Mouse (Mus musculus) kidney, adult 9 months (tissue): Measurements from ENCODE around the gene Dnajc17.

Source experiments
- DNase-seq: peaks from one replicate; pipeline ENCODE4 v3.0.0; 2022

The Dnajc17 gene

DNA sequence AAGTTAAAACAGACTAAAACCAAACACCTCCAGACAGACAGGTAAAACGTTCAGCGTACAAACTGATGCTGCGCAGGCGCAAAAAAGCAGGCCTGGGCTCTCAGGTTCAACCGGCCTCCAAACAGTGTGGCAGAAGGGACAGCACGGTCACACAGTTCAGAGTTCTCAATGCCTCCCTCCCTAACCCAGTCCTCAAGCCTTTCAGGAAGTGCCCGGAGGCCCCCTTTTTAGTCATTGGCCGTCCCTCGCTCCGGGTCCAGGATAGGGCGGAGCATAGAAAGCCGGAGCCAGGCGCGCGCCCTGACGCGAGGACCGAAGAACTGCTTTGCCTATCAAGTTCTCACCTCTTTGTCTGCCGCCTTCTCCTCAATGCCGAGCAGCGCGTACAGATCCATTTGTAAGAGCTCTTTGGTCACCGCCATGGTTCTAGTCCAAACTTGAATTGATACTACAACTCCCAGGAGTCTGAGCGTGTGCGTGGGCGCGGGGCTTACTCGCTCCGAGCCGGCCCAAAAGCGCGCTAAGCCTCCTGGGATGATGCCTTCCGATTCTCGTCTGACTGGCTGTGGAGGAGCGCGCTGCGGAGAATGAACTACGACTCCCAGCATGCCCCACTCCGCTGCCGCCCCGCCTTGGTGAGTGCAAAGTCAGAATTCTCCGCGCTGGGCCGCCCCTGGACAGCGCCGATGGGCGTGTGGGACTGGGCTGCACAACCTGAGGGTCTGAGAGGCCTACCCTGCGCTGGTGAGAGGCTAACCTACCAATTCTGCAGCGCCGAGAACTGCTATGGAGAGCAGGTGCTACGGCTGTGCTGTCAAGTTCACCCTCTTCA lies at the start of gene Dnajc17, which contains the start of gene Zfyve19:
Gene Dnajc17, minus strand, starts transcription at position 452 of the 832 bp plus-strand sequence.
Gene Zfyve19, plus strand, starts transcription at position 274 of the 832 bp plus-strand sequence.
- peak; percentile 97 for DNase-seq

GRCm38 (mm10) chr2:119254976-119255375 lies 46.4 kb upstream of the Dnajc17 start:
- DNase-seq = no peak

DNA sequence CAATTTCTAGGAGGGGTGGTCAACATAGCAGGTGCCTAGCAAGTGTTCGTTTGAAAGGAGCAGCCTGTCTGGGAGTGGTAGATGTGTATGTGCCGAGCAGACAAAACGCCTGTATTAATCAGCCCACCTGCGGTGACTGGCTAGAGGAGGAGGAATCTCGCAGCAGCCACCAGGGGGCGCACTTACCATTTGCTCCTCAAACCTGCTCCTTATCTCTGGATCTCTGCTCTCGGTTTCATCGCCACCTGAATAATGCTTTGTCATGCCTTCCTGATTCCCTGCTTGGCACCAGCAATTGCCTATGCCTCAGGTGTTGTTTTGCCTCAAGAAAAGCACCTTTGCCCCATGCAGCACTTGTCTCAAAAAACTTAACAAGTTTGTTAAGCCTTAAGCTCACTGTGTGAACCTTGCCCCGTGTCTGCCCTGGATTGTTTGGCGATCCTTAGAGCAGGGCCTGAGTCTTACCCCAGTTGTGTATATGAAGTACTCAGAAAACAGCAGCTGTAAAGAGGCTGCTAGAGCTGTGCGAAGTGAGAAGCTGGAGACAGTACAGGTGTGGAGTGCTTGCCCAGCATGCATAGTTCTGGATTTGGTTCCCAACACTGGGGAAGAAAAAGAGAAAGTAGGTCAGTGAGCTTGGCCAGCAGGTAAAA lies 42.4 kb upstream of the Dnajc17 start:
- DNase-seq = peak; percentile 95

DNA sequence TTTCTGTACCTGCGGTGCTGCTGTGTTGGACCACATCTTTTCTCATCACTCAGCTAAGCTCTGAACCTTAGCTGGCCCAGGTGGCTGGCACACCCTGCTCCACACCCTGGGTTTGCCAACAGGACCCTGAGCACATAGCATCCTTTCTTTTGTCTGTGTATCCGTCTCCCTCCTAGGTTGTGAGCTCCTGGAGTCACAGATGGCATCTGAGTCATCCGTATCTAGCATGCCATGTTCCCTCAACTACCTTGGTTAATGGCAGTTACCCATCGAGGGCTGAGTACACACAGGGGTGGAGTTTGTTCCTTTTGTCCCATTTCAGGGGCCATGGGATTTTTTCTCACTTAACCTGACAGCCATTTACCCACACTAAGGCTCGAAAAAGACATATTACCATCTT lies 41.8 kb upstream of the Dnajc17 start:
- DNase-seq = no peak

GRCm38 (mm10) chr2:119249592-119250061 lies 41.0 kb upstream of the Dnajc17 start:
- peak; percentile 57 for DNase-seq

GRCm38 (mm10) chr2:119247904-119248303 lies 39.3 kb upstream of the Dnajc17 start:
- no peak for DNase-seq

DNA sequence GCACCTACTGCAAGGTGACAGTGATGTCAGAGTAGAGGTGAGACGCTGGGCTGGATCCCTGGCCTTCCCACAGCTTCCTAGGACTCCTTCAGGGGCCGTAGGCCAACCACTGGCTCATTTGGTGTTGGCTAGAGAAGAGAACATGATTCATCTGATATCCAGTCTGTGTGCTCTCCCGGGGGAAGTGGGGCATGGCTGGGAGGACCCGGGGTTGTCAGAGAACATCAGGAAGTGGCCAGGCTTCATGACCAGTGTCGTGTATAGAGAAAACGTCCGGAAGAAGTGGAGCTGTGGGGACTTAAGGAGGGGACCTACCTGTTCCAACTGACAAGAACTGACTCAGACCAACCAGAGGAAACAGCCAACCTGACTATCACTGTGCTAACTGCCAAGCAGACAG lies 36.7 kb upstream of the Dnajc17 start:
- no peak for DNase-seq

DNA sequence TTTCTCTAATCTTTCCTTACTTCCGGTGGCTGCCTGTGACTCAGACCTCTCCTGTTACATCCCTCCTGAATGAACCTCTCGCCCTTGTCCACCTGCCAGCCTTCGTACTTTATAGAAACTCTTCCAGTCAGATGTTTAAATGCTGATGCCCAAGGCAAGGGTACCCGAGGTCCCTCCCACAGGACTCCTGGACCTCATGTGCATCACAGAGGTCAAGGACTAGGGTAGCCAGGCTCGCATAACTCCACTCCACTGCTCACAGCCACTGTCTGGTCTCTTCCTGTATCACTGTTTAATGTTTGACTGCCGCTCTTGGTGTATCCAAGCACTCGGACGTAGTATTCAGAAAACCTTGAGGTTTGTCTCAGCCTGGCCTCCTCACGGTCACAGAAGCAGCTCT lies 34.0 kb upstream of the Dnajc17 start:
- peak; percentile 78 for DNase-seq

DNA sequence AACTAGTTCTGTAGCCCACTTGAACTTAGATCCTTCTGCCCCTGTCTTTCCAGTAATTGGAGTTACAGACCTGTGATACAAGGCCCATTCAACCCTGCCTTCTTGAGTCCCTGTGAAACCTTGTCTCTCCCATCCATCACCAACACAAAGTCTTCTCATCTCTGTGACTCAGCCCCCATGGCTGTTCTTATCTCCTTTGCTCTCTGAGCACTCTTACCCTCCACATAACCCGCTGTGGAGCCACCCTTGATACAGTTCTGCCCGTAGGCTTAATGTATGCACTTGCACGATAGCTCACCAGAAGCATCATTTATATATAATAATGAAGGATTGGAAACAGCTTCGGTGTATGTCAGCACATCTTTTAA lies 32.2 kb upstream of the Dnajc17 start:
- no peak for DNase-seq

DNA sequence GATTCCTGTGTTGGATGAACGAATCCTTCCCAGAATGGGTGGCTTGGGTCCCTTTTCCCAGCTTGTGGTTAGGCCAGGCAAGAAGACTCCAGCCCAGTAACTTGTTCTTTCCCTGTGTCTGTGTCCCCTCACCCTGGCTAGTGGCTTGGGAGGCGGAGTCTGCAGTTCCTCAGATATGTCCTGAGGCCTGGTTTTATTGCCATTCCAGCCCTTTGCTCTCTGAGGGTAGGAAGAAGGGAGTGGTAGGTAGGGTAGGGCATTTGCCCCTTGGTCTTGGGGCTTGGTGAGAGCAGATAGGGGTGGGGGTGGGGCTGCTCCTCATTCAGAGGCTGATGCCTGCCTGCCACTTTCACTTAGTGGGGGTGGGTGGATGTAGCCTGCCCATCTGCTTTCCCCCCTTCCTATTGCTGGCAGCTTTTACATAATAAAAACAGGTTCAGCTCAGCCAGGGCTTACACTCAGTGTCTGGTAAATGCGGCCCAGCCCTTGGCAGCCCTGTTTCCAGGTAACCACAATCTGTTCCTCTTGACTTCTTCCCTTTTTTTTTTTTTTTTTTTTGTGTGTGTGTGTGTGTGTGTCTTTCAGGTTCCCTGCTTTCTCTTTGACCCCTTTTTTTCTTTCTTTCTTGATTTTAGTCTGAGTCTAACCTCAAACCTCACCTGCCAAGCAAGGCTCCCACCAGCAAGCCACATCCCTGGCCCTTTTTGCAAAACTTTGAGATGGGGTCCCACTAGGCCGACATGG lies 31.7 kb upstream of the Dnajc17 start:
- no peak for DNase-seq

- peak; percentile 50 for DNase-seq
These were observed 30.1 kb upstream of the Dnajc17 start for GRCm38 (mm10) chr2:119238671-119239070.

DNA sequence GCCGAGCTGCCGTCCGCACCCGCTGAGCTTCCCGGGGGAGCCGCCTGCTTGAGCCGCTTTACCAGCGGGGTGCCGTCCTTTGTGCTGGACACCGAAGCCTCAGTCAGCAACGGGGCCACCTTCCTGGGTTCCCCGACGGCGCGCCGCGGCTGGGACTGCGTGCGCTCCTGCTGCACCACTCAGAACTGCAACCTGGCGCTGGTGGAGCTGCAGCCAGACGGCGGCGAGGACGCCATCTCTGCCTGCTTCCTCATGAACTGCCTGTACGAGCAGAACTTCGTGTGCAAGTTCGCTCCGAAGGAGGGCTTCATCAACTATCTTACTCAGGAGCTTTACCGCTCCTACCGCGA lies 29.3 kb upstream of the Dnajc17 start:
- DNase-seq = no peak

DNA sequence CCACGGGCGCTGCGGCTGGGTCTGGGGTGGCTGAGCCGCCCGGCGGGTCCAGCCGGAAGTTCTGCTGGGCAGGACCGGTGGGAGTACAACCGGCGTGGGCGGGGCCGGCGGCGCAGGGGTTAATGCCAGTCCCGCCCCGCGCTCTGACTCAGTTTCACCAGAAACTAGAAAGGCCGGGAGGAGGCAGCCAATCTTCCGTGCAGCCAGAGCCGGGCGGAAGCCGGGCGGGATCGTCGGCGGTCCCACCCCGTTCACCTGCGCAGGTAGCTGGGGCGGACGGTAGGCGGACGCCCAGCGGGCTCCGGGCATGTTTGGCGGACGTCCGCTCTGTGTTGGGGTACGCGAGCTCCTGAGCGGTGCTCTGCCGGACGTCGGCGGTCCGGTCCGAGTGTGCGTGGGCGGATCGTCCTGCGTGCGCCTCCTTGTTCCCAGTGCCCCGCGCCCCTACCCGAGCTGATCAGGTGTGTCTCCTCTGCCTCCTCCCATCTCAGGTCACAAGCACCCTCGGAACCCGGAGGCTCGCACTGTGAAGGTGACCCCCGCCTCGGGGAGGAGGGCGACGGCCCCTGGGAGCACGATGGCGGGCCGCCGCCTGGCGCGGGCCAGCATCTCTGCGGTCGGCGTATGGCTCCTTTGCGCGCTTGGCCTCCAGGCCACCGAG lies 28.7 kb upstream of the Dnajc17 start, which contains the start of gene Spint1:
Gene Spint1, plus strand, starts transcription at position 153 of the 661 bp plus-strand sequence.
- DNase-seq = peak; percentile 75

DNA sequence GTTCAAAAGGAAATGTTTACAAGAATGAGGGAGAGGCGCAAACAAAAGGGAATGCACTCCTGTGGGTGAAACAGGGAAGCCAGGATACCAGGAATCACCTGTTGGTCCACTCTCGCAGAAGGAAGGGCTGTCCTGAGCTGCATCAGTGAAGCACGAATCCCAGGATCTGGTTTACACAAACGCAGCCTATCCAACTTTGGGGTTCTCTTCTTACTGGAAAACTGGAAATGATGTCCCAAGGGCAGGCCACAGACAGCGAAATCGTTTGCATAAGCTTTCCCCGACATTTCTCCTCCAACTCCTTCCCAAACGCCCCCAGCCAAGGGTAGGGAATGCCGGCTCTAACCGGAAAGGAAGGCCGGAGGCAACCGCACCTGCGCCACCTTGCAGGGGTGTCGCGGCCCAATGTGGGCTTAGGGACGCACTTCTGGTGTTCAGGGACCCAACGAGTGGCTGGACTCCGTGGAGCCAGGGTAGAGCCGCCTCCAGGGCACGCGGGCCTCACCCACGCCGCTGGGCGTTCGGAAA lies 28.2 kb upstream of the Dnajc17 start:
- DNase-seq = peak; percentile 61

- peak; percentile 70 for DNase-seq
These were observed 21.4 kb upstream of the Dnajc17 start, which contains the start of gene Ppp1r14d for GRCm38 (mm10) chr2:119229775-119230704. Ppp1r14d (minus strand) TSS chr2:119229906.

DNA sequence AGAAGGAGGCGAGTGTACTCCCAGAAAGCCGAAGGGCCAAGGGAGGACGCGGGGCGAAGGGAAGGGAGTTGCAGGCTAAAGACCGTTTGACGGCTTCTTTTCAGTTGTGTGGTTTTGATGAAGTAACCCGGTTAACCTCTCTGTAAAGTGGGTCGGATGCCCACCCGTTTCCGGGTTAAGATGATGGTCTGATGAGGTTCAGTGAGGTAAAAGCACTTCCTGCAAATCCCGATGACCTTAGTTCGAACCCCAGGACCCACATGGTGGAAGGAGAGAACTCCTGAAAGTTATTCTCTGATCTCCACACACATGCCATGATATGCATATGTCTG lies 547 bp upstream of the Dnajc17 start:
- DNase-seq = no peak

DNA sequence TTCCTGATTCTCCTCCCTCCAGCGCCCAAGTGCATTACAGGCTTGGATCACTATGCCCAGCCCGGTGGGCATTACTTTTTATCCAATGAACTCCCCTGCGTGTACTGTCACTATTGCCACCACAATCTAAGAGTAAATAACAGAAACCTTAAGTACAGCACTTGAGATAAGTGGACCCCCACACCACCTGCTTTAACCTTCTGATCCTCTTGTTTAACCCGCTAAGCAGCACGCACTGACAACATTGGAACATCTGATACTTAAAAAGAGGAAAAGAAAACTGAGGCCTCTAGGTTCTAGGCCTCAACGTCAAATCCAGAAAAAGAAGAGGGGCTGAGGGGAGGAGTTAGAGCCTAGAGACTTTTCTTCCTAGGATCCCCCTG lies 643 bp downstream of the Dnajc17 start:
- no peak for DNase-seq

- no peak for DNase-seq
These were observed 4.6 kb downstream of the Dnajc17 start for GRCm38 (mm10) chr2:119203871-119204460.

GRCm38 (mm10) chr2:119202914-119203453 lies 5.6 kb downstream of the Dnajc17 start:
- no peak for DNase-seq

GRCm38 (mm10) chr2:119198934-119199333 lies 9.7 kb downstream of the Dnajc17 start:
- DNase-seq = no peak

GRCm38 (mm10) chr2:119198049-119198448 lies 10.5 kb downstream of the Dnajc17 start:
- DNase-seq = no peak
